Mouse (Mus musculus): ENCODE results near the gene Slc8a1.

Slc8a1 gene

DNA sequence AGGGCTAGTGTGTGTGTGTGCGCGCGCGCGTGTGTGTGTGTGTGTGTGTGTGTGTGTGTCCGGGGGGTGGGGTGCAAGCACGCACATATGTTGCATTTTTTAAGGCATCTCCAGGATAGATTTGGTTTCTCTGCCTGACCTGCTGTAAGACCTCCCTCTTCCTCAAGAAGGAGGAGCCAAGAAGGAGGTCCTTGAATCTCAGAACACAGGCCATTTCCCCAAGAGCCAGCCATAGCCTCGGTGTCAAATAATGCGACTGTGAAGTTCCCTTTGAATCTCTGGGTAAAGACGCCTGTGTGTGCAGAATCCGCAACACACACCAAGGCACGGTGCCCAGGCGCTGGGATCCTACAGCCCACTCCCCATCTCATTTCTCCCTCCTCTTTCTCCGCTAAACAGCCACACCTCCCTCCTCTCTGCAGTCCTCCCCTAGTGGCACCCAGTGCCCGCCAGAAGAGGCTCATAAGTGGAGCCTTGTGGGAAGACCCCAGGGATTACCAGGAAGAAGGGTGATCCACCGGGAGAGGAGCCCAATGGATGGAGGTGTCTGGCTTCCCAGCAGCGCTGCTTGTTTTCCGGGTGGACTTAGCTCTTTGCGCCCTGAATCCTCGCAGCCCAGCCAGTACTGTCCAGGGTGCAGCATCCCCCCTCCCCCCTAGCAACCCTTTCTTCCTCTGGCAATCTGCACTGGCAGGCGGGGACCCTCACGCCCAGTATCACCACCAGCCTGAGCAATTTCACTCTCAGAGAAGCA lies 68.9 kb downstream of the Slc8a1 start:
- WGBS: under 1% methylated on average over 22 of the region's 22 CpGs

DNA sequence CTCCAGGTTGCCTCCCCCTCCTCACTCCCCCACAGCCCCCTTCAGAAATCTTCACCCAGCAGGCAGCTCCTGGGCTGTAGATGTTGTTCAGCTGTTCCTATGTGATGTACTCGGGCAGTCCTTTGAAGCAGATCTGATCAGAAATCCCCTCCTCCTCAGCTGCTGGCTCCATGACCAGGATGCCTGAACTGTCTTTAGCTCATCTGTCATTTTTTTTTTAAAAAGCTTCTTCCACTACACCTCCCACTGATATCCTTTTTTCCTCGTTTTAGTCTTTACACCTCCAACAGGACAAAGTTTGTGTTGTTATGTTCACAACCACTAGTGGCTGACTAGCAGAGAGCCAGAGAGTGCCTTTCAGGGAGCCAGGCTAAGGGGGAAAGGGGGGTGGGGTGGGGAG lies 69.7 kb downstream of the Slc8a1 start:
- 9% methylated on average over 2 of the region's 2 CpGs for WGBS

DNA sequence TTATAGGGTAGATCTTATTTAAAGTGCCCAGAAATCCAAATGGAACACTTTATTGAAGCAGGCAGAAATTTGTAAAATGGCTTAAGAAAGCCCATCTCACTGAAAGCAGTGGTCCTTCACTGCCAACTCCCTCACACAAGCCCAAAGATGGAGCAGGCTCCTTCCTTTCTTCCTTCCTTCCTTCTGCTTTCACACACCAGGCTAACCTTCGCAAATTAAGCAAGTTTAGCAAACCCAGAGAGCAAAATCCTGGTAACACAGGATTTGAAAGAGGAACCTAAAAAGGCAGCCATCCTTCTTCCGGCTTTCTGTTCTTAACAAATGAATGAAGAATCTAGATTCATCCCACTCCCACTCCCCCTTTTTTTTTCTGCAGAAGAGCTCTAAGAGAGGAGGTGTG lies 70.2 kb downstream of the Slc8a1 start:
- 31% methylated on average over 2 of the region's 2 CpGs for WGBS

DNA sequence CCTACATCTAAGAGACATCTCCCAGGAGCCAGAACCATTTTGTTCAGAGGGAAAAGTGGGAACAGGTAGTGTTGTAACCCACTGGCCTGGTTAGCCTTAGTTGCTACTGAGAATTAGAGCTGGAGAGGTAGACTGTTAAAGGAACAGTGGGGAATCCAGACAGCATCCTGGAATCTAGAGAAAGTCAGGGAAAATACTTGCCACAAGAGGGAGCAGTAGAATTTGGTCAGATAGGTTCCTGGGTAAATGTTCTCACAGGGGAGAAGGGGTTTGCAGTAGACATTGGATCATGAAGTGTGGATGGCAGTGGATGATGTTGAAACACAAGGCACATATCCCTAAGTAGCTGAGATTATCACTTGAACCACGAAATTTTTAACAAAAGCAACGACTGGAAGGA lies 71.6 kb downstream of the Slc8a1 start:
- 18% methylated on average over 2 of the region's 2 CpGs for WGBS

DNA sequence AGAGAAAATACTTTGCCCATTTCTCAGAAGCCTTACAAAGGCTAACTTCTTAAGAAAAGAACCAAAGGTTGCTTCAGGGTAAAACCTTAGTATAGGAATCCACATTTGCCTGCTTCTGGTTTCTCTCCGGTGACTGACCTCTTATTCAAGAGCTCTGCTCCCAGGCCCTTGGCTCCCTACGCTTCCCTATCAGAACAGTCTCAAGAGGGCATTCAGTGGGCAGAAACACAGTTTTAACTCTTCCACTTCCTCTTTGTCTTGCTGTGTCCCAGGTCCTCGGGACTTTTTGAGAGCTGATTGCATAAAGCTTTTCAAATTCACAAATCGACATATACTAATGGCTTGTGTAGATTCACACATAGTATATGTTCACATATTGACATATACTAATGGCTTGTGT lies 73.3 kb downstream of the Slc8a1 start:
- 69% methylated on average over 4 of the region's 4 CpGs for WGBS

DNA sequence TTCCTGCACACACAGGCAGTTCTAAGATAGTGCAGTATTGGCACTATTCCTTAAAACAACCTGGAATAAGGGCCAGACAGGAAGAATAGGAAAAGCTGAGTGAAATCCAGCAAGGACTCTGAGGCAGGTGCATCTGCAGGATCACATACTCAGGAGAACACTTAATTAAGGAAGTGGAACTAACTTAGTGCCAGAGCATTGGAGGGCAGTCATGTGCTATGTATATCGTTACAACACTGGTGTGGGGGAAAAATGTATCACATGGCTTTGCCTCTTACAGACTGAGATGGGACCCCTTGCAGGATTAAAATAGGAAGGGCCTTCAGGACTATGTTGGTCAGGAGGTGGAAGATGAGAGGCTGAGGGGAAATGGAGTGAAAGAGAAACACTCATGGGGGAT lies 80.3 kb downstream of the Slc8a1 start:
- 67% methylated on average over 1 of the region's 1 CpGs for WGBS

DNA sequence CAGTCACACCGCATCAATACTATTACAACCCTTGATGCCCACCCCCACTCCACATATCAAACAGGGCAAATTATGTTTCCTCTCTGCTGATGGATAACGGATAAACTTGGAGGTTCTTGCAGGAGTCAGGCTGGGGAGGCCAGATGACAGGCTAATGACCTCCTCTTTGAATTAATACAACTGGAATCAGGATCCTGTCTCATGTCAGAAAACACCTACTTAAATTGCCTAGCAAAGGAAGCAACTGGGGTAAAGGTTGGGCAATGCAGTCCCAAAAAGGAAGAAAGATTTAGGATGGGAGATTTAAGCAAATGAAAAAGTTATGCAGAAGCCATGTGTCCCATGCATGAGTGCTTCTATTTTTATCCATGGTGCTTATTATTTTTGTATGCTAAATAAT lies 83.6 kb downstream of the Slc8a1 start:
- 100% methylated on average over 2 of the region's 2 CpGs for WGBS

DNA sequence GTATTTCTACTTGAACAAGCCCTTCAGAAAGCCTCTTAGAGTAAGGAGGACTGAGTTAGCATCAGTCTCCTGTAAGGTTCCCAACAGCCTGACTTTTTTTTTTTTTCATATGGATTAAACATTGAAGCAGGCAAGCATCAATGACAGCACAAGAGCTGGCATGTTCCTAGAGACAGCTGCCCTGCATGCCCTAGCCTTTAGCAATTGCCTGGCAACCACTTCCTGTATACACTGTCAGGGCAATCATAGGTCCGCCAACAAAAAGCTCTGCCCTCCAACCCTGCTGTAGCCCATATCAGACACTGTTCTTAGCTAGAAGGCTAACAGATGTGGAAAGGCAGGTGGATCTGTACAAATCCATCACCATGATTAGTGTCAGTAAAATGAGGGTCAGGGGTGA lies 85.2 kb downstream of the Slc8a1 start:
- 53% methylated on average over 1 of the region's 1 CpGs for WGBS

DNA sequence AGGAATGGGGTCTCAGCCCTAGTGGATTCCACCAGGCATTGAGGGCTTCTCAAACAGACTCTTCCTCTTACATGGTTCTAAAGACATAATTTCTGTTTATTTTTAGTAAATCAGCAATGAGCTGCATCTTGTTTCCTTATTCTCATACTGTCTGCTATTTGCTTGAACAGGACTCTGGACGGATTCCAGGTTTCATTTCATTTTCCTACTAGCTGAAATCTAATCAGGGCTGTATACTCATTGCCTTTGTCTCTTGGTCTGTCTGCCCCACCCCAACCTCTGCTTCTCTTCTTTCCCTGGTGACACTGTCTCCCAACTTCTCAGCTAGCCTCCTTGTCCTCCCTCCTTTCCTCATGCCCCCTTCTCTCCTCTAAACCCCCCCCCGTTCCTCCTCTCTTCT lies 101.4 kb downstream of the Slc8a1 start:
- 69% methylated on average over 2 of the region's 2 CpGs for WGBS

DNA sequence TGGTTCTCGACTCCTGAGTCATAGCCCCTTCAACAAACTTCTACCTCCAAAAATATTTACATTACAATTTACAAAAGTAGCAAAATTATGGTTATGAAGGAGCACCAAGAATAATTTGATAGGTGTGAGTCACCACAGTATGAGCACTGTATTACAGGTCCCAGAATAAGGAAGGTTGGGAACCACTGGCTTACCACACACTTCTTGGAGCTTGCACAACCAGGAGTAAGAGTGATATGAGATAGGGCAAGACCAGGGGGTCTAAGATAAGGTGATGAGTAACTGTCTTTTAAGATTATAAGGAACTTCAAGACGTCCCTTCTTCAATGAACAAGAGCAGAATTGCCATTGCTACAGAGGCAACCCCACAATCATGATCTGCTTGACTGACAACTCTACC lies 107.7 kb downstream of the Slc8a1 start:
- 78% methylated on average over 2 of the region's 2 CpGs for WGBS

DNA sequence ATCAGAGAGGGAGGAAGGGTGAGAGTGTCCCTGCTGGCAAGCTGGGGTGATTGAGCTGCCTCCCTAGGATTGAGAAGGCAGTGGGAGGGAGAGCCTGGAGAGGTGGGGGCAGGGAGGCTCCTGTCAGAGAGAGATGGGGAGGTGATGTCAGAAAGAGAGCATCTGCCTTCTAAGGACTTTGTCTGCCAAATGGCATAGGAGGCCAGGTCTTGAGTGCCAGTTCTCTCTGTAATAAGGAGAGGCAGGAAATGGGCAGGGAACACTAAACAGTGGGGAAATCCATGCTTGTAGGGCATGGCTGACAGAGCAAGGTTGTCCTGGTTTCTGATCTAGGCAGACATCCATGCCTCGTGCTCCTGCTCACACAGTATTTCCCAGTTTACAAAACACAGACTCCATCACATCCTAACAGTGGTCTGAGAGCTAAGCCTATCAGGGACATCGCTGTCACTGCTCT lies 117.0 kb downstream of the Slc8a1 start:
- WGBS: 44% methylated on average over 2 of the region's 2 CpGs

DNA sequence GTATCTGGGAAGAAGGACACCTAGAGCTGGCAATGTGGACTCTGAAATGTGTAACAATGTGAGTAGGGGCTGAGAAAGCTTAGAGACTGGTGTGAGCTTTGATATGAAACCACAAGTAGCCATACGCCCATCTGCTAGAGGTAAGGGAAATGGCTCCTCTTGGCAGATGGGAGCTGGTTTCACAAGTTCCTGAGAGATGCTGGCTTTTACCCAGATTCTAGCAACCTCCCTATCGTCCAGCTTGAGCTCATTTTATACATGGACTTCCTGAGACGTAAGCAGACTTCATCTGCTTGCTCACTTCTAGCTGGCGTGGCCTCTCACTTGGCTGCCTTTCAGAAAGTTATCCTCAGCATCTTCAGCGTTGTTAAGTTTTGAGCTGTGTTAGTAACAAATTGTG lies 119.7 kb downstream of the Slc8a1 start:
- WGBS: 42% methylated on average over 5 of the region's 5 CpGs

DNA sequence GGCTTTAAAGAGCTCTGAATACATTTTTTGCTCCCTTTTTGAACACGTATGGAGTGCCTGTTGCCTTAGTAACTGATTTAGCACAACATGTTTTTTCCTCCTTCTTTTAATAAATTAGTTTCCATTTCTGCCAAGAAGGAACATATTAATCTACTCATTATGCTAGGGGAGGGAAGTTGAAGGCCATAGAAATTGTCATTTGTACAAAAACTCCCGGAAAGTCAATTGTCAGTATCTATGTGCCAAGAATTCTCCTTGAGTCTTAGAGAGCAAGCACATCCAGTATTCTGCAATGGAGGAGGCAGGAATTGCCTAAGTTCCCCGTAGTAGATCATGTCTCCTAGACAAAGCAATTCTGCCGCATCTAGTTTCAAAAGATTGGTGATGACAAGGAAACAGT lies 121.9 kb downstream of the Slc8a1 start:
- WGBS: 56% methylated on average over 4 of the region's 4 CpGs

DNA sequence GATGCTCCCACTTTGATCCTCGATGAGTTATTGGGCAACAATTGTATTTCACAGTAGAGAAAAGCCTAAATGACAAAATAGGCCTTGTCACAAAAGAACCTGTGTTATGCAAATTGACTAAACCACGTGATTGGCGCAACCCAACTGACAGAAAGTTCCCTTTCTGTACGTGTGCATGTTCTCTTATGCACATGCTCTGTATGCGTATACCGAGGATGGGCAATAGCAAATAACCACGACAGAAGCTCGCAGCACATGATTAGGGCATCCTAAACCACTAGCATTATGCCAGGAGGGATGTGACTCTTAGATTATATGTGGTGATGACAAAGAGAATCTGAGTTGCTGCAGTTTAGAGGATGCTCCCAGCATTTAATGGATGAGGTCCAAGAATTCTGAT lies 122.8 kb downstream of the Slc8a1 start:
- 75% methylated on average over 8 of the region's 8 CpGs for WGBS

DNA sequence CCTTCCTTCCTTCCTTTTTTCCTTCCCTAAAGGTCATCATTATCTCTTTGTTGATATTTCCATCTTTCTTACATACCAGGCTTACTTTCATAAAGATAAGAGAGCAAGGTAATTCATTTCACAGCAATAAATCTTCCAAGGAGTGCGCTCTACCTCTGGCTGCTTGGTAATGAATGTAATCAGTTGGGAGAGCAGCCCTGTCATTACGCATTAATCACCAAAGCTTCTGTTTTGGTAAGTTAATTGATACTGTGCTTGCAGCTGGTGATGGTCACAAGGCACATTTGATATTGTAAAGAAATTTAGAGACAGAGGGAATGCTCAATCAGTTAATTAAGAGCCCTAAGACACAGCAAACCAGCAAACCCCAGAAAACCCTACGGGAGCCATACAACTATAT lies 130.7 kb downstream of the Slc8a1 start:
- 90% methylated on average over 3 of the region's 3 CpGs for WGBS

DNA sequence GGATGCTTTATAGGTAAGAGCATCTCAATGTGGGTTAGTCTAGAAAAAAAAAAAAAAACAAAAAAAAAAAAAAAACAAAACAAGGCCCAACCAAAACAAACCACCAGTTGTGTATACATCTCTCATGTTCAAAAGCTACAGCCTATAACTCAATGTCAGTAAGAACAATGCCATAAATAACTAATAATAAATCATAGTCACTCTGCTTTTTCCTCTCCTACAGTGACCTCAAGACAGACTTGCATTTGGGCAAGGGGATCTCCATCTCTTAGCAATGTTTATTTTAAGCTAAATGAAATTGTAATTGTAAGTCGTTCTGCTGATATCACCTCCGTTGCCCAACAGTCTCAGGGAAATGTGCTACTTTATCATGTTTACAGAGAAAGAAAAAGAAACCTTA lies 132.1 kb downstream of the Slc8a1 start:
- 74% methylated on average over 2 of the region's 2 CpGs for WGBS

DNA sequence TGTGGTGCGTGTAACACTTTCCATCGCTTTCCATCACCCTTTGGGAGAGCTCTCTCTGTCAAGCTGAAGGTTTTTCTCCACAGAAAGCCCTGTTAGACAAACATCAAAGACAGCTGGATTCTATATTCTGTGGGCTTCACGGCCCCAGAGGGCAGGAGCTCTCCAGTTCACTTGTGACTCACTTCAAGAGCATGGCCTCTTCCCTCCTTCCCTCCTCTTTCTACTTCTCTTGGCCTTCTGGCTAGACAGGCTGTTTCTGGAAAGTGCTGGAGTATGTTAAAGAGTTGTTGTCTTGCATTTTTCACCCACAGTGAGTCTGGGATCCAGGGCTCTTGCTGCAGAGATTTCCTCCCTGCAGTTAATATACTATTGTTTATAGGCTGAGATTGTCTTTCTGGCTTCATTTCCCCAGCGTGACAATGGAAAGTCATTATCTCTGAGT lies 132.9 kb downstream of the Slc8a1 start:
- WGBS: 70% methylated on average over 4 of the region's 4 CpGs

DNA sequence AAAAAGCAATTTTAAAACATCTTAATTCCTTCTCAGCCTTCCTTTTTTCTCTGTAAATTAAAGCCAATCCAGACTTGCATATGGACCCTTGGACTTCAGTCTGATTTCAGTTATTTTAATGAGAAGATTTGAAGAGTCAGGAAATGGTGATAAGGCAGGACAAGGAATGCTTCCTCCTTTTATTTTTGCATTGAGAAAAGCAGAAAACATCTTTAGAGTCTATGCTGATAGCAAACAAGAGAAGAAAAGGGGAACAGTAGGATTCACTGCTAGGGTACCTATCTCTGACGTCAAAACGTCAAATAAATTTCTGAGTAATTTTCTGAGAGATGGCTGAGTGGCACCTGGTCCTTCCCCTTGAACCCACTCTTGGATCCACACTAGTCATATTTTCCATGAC lies 139.1 kb downstream of the Slc8a1 start:
- 91% methylated on average over 2 of the region's 2 CpGs for WGBS

DNA sequence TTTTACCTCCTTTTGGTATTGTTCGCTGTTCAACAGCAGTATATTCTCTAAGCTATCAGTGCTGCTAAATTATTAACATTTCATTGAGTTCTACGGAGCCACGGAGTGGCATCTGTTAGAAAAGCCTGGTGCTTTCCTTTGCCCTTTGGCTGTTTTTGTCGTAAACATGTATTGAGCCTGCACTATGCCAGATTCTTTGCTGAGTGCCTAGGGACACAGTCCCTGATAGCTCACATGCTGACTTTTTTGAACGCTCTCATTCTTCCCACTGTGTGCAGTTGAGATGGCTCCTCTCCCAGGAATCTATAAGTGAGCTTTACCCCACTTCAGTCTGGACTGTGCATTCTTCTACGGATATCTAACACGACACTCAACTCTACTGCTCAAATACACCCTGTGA lies 148.4 kb downstream of the Slc8a1 start:
- 62% methylated on average over 7 of the region's 7 CpGs for WGBS

DNA sequence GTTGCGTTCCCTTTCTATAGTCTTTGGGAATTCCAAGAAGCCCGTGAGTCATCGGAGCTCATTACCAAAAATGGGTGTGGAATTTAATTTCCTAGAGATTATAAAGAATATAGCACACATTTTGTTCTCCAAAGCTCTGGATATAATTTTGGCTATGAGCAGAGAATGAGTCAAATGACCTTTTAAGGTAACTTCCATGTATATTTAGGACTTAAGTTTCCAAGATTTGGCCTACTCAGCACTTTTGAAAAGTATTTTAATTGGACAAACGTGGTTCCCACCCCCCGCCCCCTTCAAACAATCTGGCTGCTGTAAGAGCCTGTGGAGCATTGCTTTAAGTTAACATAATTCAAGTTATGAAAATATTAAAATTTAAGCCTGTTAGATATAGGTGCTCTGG lies 151.4 kb downstream of the Slc8a1 start:
- WGBS: 52% methylated on average over 5 of the region's 5 CpGs

DNA sequence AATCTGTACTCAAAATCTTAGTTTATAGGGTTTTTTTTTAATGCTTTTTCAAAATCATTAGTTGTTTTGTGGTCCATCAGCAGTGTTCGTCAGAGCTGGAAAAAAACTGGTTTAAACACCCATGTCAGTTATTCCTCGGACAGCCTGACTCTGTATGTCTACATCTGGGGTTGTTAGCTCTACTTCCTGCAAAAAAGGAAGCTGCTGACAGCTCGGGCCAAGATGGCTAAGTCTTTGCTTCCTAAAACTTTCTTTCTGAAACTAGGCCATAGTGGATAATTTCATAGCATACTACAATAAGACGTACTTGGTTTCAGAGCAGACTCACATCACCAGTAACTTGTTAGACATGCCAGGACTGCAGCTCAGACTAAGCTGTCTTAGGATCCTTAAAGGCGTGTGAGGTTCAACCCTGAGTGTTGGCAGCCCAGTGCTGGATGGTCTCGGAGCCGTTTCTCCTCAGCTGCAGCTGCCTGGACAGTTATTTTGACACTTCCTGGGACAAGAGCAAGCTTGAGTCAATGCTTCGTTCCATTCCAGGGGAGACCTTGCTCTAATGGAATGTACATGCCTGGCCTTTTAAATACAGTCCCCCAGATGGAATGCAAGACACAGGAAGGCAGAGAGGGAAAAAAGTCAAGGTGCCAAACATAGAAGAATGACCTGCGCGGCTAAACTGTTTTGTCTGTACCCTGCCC lies 158.3 kb downstream of the Slc8a1 start:
- 60% methylated on average over 10 of the region's 10 CpGs for WGBS

DNA sequence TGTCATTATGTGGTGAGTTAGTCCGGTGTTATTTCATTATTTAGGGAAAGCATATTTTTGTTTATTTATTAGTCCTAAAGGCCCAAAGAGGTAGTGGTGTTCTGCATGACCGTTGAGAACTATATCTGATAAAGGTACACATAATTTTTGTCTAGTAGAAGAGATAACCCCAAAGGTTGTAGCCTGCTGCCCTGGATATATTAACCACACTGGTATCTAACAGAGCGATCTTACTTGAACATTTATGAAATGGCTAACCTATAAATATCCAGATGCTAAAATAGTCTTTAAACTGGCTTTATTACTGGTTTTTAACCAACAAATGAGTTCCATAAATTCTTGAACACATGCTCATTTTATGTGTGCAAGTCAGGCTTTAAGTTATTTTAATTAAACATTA lies 161.3 kb downstream of the Slc8a1 start:
- WGBS: 89% methylated on average over 3 of the region's 3 CpGs

DNA sequence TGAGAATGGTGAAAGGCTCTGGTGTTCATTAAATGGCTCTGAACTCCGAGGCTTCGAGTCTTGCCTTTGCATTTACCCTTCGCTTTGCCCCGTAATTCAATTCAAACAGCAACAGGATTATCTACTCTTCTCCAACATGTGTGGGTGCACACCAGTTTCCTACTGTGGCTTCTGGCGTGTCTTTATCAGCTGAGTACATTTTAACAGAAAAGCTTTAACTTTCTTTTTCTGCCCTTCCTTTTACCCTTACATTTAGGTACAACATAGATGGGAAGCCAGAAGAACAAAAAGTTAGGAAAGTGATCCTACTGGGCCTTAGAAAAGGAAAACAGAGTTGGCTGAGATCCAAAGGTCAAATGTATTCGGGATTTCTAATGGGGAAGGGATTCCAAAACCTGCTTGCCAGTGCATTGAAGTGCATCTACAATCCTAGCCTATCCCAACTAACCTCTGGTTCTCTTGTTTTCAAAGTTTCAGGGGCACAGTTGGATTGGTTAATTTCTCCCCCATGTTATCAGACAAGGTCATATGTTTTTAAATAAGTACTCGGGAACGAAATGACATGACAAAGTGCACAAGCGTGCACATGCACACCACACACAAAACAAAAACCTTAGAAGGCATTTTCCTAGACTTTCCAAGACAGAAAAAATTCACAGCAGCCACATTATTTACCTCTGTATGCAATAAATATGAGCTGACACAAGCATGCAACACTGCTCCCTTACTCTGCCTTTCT lies 172.4 kb downstream of the Slc8a1 start:
- 51% methylated on average over 9 of the region's 9 CpGs for WGBS
